In genomic region chr2:13342325-13342926, GRCm38 (mm10) we compare ENCODE assay signal across 31 mouse cellular contexts.
DNase-seq lines count a peak whose midpoint lies in the region; ATAC-seq and TF ChIP-seq lines count a peak whose summit lies in the region.
"Had no signal": no experiment of that assay in that cellular context is flagged by ENCODE, and none has a peak within 500 bp of the region (broad histone marks: within the 10 kb centered on the region; RNA-seq: fewer than 3 reads in every experiment).

No protein-coding gene starts in this region.

- H3K9me3 ChIP-seq in lung, postnatal 0 days (ENCODE audit: low read length), result no peaks in the 10 kb centered on the region
- no peaks in the 10 kb centered on the region for H3K9me3 ChIP-seq in kidney, embryonic 14.5 days (ENCODE audit: control insufficient read depth, low read length)
- H3K9me3 ChIP-seq: embryonic facial prominence, embryonic 12.5 days; G1E; heart, embryonic 12.5 days; limb, embryonic 13.5 days; midbrain, embryonic 10.5 days; neural tube, embryonic 13.5 days had no signal

- peak; percentile 23 for DNase-seq in kidney, adult 2 months
- DNase-seq in kidney, adult 18-20 months, result no peak
- DNase-seq in lung, postnatal 0 days (ENCODE audit: low spot score), result peak; percentile 33
- DNase-seq in lung, adult 2 months, result no peak
- DNase-seq in kidney, postnatal 14 days, result peak; percentile 30
- no peak for DNase-seq in spleen, postnatal 10 days (ENCODE audit: low spot score in 2 of 2)
- DNase-seq in layer of hippocampus, postnatal 14 days (ENCODE audit: low spot score in 2 of 2), result no peak
- DNase-seq: adrenal gland, adult 8-10 months; cerebellum, adult 9-11 months; embryo, embryonic 11 days; gastrocnemius, postnatal 25 days; heart, adult 11 months; heart, postnatal 4 days; right cerebral cortex, adult 18-20 months; spleen, adult 18-20 months; thymus, adult 18-20 months; thymus, postnatal 25 days had no signal

- no peaks in the 10 kb centered on the region; the same call in 1 of the 2 replicates for H3K36me3 ChIP-seq in kidney, adult 2 months (ENCODE audit: control insufficient read depth, insufficient read depth, low read length)
- no peaks in the 10 kb centered on the region for H3K36me3 ChIP-seq in lung, postnatal 0 days (ENCODE audit: insufficient read depth, low read length)
- no peaks in the 10 kb centered on the region for H3K36me3 ChIP-seq in kidney, embryonic 14.5 days (ENCODE audit: control insufficient read depth, insufficient read depth, low read length)
- H3K36me3 ChIP-seq: embryonic facial prominence, embryonic 12.5 days; G1E; heart, embryonic 12.5 days; limb, embryonic 13.5 days; midbrain, embryonic 10.5 days; neural tube, embryonic 13.5 days had no signal

- no peaks in the 10 kb centered on the region for H3K4me1 ChIP-seq in kidney, adult 2 months (ENCODE audit: control insufficient read depth, insufficient read depth, low read length)
- H3K4me1 ChIP-seq in lung, postnatal 0 days (ENCODE audit: insufficient read depth, low read depth, low read length), result no peaks in the 10 kb centered on the region
- H3K4me1 ChIP-seq in lung, adult 2 months (ENCODE audit: control insufficient read depth, insufficient read depth, low read length), result no peaks in the 10 kb centered on the region
- 0 out of 2 replicates have a peak, but pooled peaks cover 3% of the 10 kb centered on the region for H3K4me1 ChIP-seq in kidney, embryonic 14.5 days (ENCODE audit: control insufficient read depth, insufficient read depth, low read length)
- H3K4me1 ChIP-seq: embryonic facial prominence, embryonic 12.5 days; limb, embryonic 13.5 days; neural tube, embryonic 13.5 days had no signal

- H3K27me3 ChIP-seq in kidney, adult 2 months (replicated peaks; ENCODE audit: control insufficient read depth, insufficient read depth, low read length), result no peaks in the 10 kb centered on the region
- H3K27me3 ChIP-seq in lung, postnatal 0 days (replicated peaks; ENCODE audit: insufficient read depth, low read length), result no peaks in the 10 kb centered on the region
- no peaks in the 10 kb centered on the region for H3K27me3 ChIP-seq in kidney, embryonic 14.5 days (ENCODE audit: control insufficient read depth, insufficient read depth, low read length)
- H3K27me3 ChIP-seq: embryonic facial prominence, embryonic 12.5 days; heart, embryonic 12.5 days; limb, embryonic 13.5 days; neural tube, embryonic 13.5 days had no signal

- H3K4me2 ChIP-seq in lung, postnatal 0 days (replicated peaks; ENCODE audit: low read depth, low read length), result no peak overlapping the region
- no peak overlapping the region for H3K4me2 ChIP-seq in kidney, embryonic 14.5 days (replicated peaks; ENCODE audit: low read depth, low read length)
- H3K4me2 ChIP-seq: embryonic facial prominence, embryonic 12.5 days; heart, embryonic 12.5 days; hindbrain, embryonic 14.5 days; limb, embryonic 13.5 days; liver, embryonic 11.5 days; neural tube, embryonic 13.5 days had no signal

- no peak for TF ChIP-seq CTCF in kidney, adult 2 months (conservative IDR thresholded peaks at IDR 0.05; ENCODE audit: insufficient read depth, insufficient read length, low read depth, low read length)
- TF ChIP-seq CTCF in lung, postnatal 0 days (IDR thresholded peaks at IDR 0.05), result no peak
- no peak for TF ChIP-seq CTCF in lung, adult 2 months (IDR thresholded peaks at IDR 0.05; ENCODE audit: insufficient read depth, low read length)

- H3K4me3 ChIP-seq in kidney, adult 2 months (ENCODE audit: insufficient read depth, low read depth, low read length), result no peak overlapping the region
- no peak overlapping the region for H3K4me3 ChIP-seq in lung, postnatal 0 days (ENCODE audit: low read depth, low read length)
- H3K4me3 ChIP-seq in lung, adult 2 months (replicated peaks; ENCODE audit: extremely low read depth, low read depth, low read length), result no peak overlapping the region
- H3K4me3 ChIP-seq in kidney, embryonic 14.5 days (ENCODE audit: low read length), result no peak overlapping the region
- H3K4me3 ChIP-seq: embryonic facial prominence, embryonic 12.5 days; heart, embryonic 12.5 days; limb, embryonic 13.5 days; midbrain, embryonic 10.5 days; myocyte; neural tube, embryonic 13.5 days had no signal

- ATAC-seq in lung, postnatal 0 days, result peak; percentile 43
- ATAC-seq in kidney, embryonic 14.5 days (ENCODE audit: low FRiP score, low TSS enrichment), result peak; percentile 60; the same call in 1 of the 2 replicates
- ATAC-seq: forebrain, embryonic 14.5 days; inflammation-experienced regulatory T-cells, adult 6 months; midbrain, embryonic 16.5 days had no signal

- H3K9ac ChIP-seq in lung, postnatal 0 days (replicated peaks; ENCODE audit: low read depth), result no peak overlapping the region
- H3K9ac ChIP-seq in kidney, embryonic 14.5 days (ENCODE audit: low read depth, low read length), result no peak overlapping the region
- H3K9ac ChIP-seq: embryonic facial prominence, embryonic 12.5 days; heart, embryonic 12.5 days; hindbrain, embryonic 14.5 days; limb, embryonic 13.5 days; neural tube, embryonic 13.5 days had no signal

- no peak for TF ChIP-seq POLR2A in kidney, adult 2 months (IDR thresholded peaks at IDR 0.05; ENCODE audit: low read depth, low read length)
- TF ChIP-seq POLR2A in lung, adult 2 months (IDR thresholded peaks at IDR 0.05; ENCODE audit: borderline replicate concordance, extremely low read depth, low read depth, low read length), result no peak

- WGBS in kidney, adult 2 months, result 30% methylated on average over 7 of the region's 7 CpGs
- WGBS in lung, postnatal 0 days, result 37% methylated on average over 7 of the region's 7 CpGs
- 46% methylated on average over 7 of the region's 7 CpGs for WGBS in lung, adult 2 months
- WGBS in kidney, embryonic 14.5 days, result 38% methylated on average over 7 of the region's 7 CpGs

- no peak overlapping the region for H3K27ac ChIP-seq in kidney, adult 2 months (ENCODE audit: insufficient read depth, low read depth, low read length)
- no peak overlapping the region for H3K27ac ChIP-seq in lung, postnatal 0 days (ENCODE audit: low read length)
- H3K27ac ChIP-seq in kidney, embryonic 14.5 days (ENCODE audit: low read depth, low read length), result no peak overlapping the region
- H3K27ac ChIP-seq: embryonic facial prominence, embryonic 12.5 days; hindbrain, embryonic 14.5 days; limb, embryonic 13.5 days; midbrain, embryonic 10.5 days; neural tube, embryonic 13.5 days; stomach, postnatal 0 days had no signal

- no peak for TF ChIP-seq EP300 in lung, postnatal 0 days (IDR thresholded peaks at IDR 0.05)

Comparison
In these comparisons a context has a peak if more than half of its experiments do, and no peak if none do; other contexts are left out.
1. DNase-seq: peak in kidney, adult 2 months (single experiment), lung, postnatal 0 days (single experiment) and kidney, postnatal 14 days (single experiment); none in kidney, adult 18-20 months (single experiment), lung, adult 2 months (single experiment), spleen, postnatal 10 days (0 of 2) and layer of hippocampus, postnatal 14 days (0 of 2).